Mouse (Mus musculus): ENCODE results near the gene Gata3.

- no peak for TF ChIP-seq CTCF (IDR thresholded peaks at IDR 0.05; ENCODE audit: low read depth, low read length)
- no peak for TF ChIP-seq POLR2A (IDR thresholded peaks at IDR 0.05; ENCODE audit: extremely low read depth, insufficient read depth, low read length)
These were observed 14.0 kb downstream of the Gata3 start for GRCm38 (mm10) chr2:9875676-9876357.
